Mouse (Mus musculus): ENCODE measurements at regions not wholly inside any gene's neighbourhood (a gene's known extent, or its start where the extent isn't known, plus 50 kb on each side); places are given as distances from the start of the nearest gene placed in this dataset.
A peak's percentile ranks its signal among the peaks of the same experiment; 100 is the strongest.
"Not testable (repeated sequence)": the region's sequence is repeated elsewhere in the genome, so short reads cannot be mapped to it uniquely, and the experiment has no call there.

DNA sequence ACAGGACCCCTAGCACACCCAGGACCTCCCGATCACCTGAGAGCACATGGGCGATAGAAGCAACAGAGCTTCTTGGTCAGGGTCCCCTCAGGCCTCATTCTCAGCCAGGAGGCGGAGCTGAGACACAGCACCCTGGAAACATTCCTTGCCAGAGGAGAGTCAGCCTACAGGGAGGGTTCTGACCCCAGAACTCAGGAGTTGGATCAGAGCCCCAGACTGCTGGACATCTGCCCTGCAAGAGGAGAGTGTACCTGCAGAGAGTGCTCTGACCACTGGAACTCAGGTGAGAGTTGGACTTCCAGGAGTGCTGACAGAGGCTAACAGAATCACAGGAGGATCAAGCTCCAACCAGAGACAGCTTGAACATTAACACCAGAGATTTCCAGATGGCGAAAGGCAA is 76.1 kb downstream of the Gpr85 start:
- H3K4me3 ChIP-seq (ENCODE audit: insufficient read depth in 1 of 2, low read depth in 1 of 2, low read length in 2 of 2, poor library complexity in 1 of 2, severe bottlenecking in 1 of 2); H3K4me1 ChIP-seq (ENCODE audit: control insufficient read depth in 2 of 2, insufficient read depth in 2 of 2, low read length in 2 of 2, poor library complexity in 1 of 2); H3K27ac ChIP-seq (ENCODE audit: insufficient read depth, low read depth, low read length, poor library complexity, severe bottlenecking); in situ Hi-C loops (cut with MboI; ENCODE audit: low sequenced_read_pairs in 2 of 2, unreplicated experiment in 2 of 2); H3K9me3 ChIP-seq (ENCODE audit: control insufficient read depth, insufficient read depth, low read depth, low read length); H3K36me3 ChIP-seq (ENCODE audit: control insufficient read depth, insufficient read depth, low read length, poor library complexity, severe bottlenecking); DNase-seq (ENCODE audit: low read depth, low spot score); H3K9ac ChIP-seq (ENCODE audit: insufficient read depth, low read depth, low read length, poor library complexity, severe bottlenecking): not testable (repeated sequence)

DNA sequence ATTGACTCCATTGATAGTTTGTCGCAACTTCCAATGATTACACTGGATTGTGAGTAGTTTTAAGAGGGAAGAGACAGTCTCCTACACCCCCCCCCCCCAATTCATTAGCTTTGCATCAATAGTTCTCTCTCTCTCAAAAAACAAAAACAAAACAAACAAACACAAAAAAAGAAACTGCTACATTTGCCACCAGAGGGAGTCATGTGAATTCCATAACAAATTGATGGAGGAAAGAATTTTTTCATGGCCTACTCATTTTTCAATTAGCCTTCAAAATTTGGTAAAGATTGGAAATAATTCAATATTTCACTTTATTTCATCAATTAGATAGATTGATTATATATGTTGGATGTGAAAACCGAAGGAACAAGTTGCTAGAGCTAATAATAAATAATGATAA is 80.3 kb downstream of the Gpr85 start:
- no peaks in the 10 kb centered on the region for H3K4me1 ChIP-seq (ENCODE audit: control insufficient read depth in 2 of 2, insufficient read depth in 2 of 2, low read length in 2 of 2, poor library complexity in 1 of 2)
- no peak for TF ChIP-seq MAFK (IDR thresholded peaks at IDR 0.05; ENCODE audit: insufficient read depth, low read depth, low read length)
- TF ChIP-seq HCFC1 (IDR thresholded peaks at IDR 0.05; ENCODE audit: borderline replicate concordance, insufficient read depth, low read length): no peak
- no peak for TF ChIP-seq ZC3H11A (IDR thresholded peaks at IDR 0.05; ENCODE audit: borderline replicate concordance, low read depth, low read length)
- TF ChIP-seq CHD2 (IDR thresholded peaks at IDR 0.05; ENCODE audit: low read depth, low read length): no peak
- no peak for TF ChIP-seq ZNF384 (IDR thresholded peaks at IDR 0.05; ENCODE audit: low read depth, low read length)

DNA sequence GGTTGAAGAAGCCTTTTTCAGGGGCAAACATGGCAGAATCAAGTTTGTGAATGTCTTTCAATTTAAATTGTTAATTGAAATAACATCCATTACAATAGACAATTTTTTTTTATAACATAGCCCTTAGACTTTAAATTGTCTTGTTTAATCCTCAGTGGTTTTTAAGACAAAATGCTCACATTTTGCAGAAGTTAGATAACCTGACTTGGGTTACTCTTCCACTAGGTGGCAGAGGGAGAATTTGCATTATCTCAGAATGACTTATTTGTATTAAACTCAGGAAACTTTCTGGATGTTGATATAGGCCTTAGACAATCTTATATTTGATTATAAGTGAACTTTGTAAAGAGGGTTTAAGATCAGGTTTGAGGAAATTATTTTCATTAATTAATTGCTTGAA is 80.8 kb downstream of the Gpr85 start:
- no peak overlapping the region for H3K27ac ChIP-seq (ENCODE audit: insufficient read depth, low read depth, low read length, poor library complexity, severe bottlenecking)
- in situ Hi-C loops (cut with MboI; ENCODE audit: low sequenced_read_pairs in 2 of 2, unreplicated experiment in 2 of 2): no loop called here
- H3K4me3 ChIP-seq (ENCODE audit: insufficient read depth in 1 of 2, low read depth in 1 of 2, low read length in 2 of 2, poor library complexity in 1 of 2, severe bottlenecking in 1 of 2): no peak overlapping the region
- no peak for DNase-seq (ENCODE audit: low read depth, low spot score)
- H3K4me1 ChIP-seq (ENCODE audit: control insufficient read depth in 2 of 2, insufficient read depth in 2 of 2, low read length in 2 of 2, poor library complexity in 1 of 2): no peaks in the 10 kb centered on the region
- TF ChIP-seq HCFC1 (IDR thresholded peaks at IDR 0.05; ENCODE audit: borderline replicate concordance, insufficient read depth, low read length) (no peak), MAFK (IDR thresholded peaks at IDR 0.05; ENCODE audit: insufficient read depth, low read depth, low read length) (no peak), ZNF384 (IDR thresholded peaks at IDR 0.05; ENCODE audit: low read depth, low read length) (no peak), ZC3H11A (IDR thresholded peaks at IDR 0.05; ENCODE audit: borderline replicate concordance, low read depth, low read length) (no peak), CHD2 (IDR thresholded peaks at IDR 0.05; ENCODE audit: low read depth, low read length) (no peak)
- H3K9ac ChIP-seq (ENCODE audit: insufficient read depth, low read depth, low read length, poor library complexity, severe bottlenecking): no peak overlapping the region
- no peaks in the 10 kb centered on the region for H3K36me3 ChIP-seq (ENCODE audit: control insufficient read depth, insufficient read depth, low read length, poor library complexity, severe bottlenecking)
- H3K9me3 ChIP-seq (ENCODE audit: control insufficient read depth, insufficient read depth, low read depth, low read length): no peaks in the 10 kb centered on the region

More for the DNA sequence above, 80.3 kb downstream of the Gpr85 start:
- in situ Hi-C loops (cut with MboI; ENCODE audit: low sequenced_read_pairs in 2 of 2, unreplicated experiment in 2 of 2): no loop called here
- H3K27ac ChIP-seq (ENCODE audit: insufficient read depth, low read depth, low read length, poor library complexity, severe bottlenecking): no peak overlapping the region
- H3K4me3 ChIP-seq (ENCODE audit: insufficient read depth in 1 of 2, low read depth in 1 of 2, low read length in 2 of 2, poor library complexity in 1 of 2, severe bottlenecking in 1 of 2): no peak overlapping the region
- H3K9ac ChIP-seq (ENCODE audit: insufficient read depth, low read depth, low read length, poor library complexity, severe bottlenecking): no peak overlapping the region
- H3K9me3 ChIP-seq (ENCODE audit: control insufficient read depth, insufficient read depth, low read depth, low read length): no peaks in the 10 kb centered on the region
- DNase-seq (ENCODE audit: low read depth, low spot score): no peak
- H3K36me3 ChIP-seq (ENCODE audit: control insufficient read depth, insufficient read depth, low read length, poor library complexity, severe bottlenecking): no peaks in the 10 kb centered on the region

DNA sequence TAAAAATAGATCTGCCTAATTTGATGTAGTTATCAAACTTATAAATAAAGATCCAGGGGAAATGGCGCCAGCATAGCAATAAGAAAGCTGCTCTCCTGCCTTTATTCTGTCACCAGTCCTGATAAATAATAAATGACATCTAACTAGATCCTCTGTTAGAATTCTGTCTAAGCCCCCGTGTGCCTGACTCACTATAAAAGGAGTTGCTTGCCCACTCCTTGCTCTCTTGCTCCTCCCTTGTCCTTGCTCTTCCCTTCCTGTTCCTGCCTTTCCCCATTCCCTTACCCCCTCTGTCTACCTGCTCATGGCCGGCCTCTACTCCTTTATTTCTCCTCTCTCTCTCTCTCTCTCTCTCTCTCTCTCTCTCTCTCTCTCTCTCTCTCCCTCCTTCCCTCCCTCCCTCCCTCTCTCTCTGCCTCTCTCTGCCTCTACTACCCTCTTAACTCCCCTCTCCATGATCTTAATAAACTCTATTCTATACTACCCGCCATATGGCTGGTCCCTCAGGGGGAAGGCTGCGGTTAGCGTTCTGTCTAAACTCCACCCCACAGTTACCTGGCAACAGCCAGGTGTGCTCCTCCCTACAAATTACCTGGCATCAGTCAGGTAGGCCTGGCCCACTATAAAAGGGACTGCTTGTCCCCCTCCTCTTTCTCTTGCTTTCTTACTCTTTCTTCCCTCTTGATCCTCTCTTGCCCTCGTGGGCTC is 71.3 kb upstream of the Bmt2 start:
- Histone ChIP-seq H3K27ac (ENCODE audit: insufficient read depth, low read depth, low read length, poor library complexity, severe bottlenecking) (peak overlapping the region; percentile 70), H3K9me3 (ENCODE audit: control insufficient read depth, insufficient read depth, low read depth, low read length) (no peaks in the 10 kb centered on the region), H3K36me3 (ENCODE audit: control insufficient read depth, insufficient read depth, low read length, poor library complexity, severe bottlenecking) (no peaks in the 10 kb centered on the region), H3K9ac (ENCODE audit: insufficient read depth, low read depth, low read length, poor library complexity, severe bottlenecking) (no peak overlapping the region; the same call in 1 of the 2 replicates), H3K4me3 (ENCODE audit: insufficient read depth in 1 of 2, low read depth in 1 of 2, low read length in 2 of 2, poor library complexity in 1 of 2, severe bottlenecking in 1 of 2) (no peak overlapping the region), H3K4me1 (ENCODE audit: control insufficient read depth in 2 of 2, insufficient read depth in 2 of 2, low read length in 2 of 2, poor library complexity in 1 of 2) (peaks cover 0 to 2% of the 10 kb centered on the region in 2 experiments; a peak in 1 of 4 replicates)
- in situ Hi-C loops (cut with MboI; ENCODE audit: low sequenced_read_pairs in 2 of 2, unreplicated experiment in 2 of 2): no loop called here
- TF ChIP-seq HCFC1 (IDR thresholded peaks at IDR 0.05; ENCODE audit: borderline replicate concordance, insufficient read depth, low read length) (no peak), ZC3H11A (IDR thresholded peaks at IDR 0.05; ENCODE audit: borderline replicate concordance, low read depth, low read length) (no peak), CHD2 (IDR thresholded peaks at IDR 0.05; ENCODE audit: low read depth, low read length) (no peak)
- no peak for DNase-seq (ENCODE audit: low read depth, low spot score)

DNA sequence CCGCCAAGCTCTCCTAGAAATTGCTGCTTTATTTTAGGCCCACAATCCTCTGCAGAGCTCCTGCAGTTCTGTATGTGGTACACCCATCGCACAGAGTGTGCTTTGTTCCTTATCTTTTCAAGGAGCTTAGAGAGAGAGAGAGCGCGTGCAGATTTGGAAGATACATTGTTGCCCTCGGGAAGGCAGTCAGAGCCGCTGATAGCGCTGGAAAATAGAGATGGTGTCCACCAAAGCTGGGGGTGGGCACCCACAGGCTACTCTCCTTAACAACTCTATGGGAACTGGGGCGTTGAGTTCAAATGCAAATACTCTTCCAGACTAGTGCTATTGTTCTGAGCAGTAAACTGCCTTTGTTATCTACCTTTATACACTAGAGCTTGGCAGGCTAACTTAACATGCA is 70.2 kb upstream of the Bmt2 start:
- DNase-seq (ENCODE audit: low read depth, low spot score): peak; percentile 70
- in situ Hi-C loops (cut with MboI; ENCODE audit: low sequenced_read_pairs in 2 of 2, unreplicated experiment in 2 of 2): no loop called here
- H3K36me3 ChIP-seq (ENCODE audit: control insufficient read depth, insufficient read depth, low read length, poor library complexity, severe bottlenecking): no peaks in the 10 kb centered on the region
- TF ChIP-seq MAFK (IDR thresholded peaks at IDR 0.05; ENCODE audit: insufficient read depth, low read depth, low read length) (no peak), ZNF384 (IDR thresholded peaks at IDR 0.05; ENCODE audit: low read depth, low read length) (no peak), CHD2 (IDR thresholded peaks at IDR 0.05; ENCODE audit: low read depth, low read length) (no peak), HCFC1 (IDR thresholded peaks at IDR 0.05; ENCODE audit: borderline replicate concordance, insufficient read depth, low read length) (no peak), ZC3H11A (IDR thresholded peaks at IDR 0.05; ENCODE audit: borderline replicate concordance, low read depth, low read length) (no peak)
- peaks cover 0 to 2% of the 10 kb centered on the region in 2 experiments; a peak in 1 of 4 replicates for H3K4me1 ChIP-seq (ENCODE audit: control insufficient read depth in 2 of 2, insufficient read depth in 2 of 2, low read length in 2 of 2, poor library complexity in 1 of 2)
- H3K27ac ChIP-seq (ENCODE audit: insufficient read depth, low read depth, low read length, poor library complexity, severe bottlenecking): peak overlapping the region; percentile 72
- H3K4me3 ChIP-seq (ENCODE audit: insufficient read depth in 1 of 2, low read depth in 1 of 2, low read length in 2 of 2, poor library complexity in 1 of 2, severe bottlenecking in 1 of 2): no peak overlapping the region
- no peak overlapping the region for H3K9ac ChIP-seq (ENCODE audit: insufficient read depth, low read depth, low read length, poor library complexity, severe bottlenecking)
- peaks cover 4% of the 10 kb centered on the region for H3K9me3 ChIP-seq (ENCODE audit: control insufficient read depth, insufficient read depth, low read depth, low read length)
